Mouse (Mus musculus) kidney, adult 18-20 months (tissue): ENCODE measurements around the gene Vdr.
A peak's percentile ranks its signal among the peaks of the same experiment; 100 is the strongest.

Experiments used
- DNase-seq: peaks from one replicate; pipeline ENCODE4 v3.0.0; 2021

The Vdr gene

DNA sequence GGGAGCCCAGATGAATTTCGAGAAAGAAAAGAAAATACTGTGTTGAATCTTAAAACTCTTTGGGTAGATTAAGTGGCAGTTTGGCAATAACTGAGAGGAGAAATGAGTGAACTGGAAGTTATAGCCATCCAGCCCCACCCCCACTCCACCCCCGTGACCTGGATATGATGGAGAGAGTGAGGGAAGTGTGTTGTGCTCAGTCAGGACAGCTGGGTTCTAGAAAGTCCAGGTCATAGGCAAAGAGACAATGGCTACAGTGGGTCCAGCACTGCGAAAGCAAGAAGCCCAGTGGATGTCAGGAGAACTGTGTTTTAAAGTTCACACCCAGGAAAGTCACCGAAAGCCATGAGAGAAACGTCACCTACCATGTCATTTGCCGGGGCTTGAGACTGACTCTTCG, 8.8 kb upstream of the Vdr start:
- no peak for DNase-seq

GRCm38 (mm10) chr15:97917994-97918393, 7.6 kb upstream of the Vdr start:
- no peak for DNase-seq

DNA sequence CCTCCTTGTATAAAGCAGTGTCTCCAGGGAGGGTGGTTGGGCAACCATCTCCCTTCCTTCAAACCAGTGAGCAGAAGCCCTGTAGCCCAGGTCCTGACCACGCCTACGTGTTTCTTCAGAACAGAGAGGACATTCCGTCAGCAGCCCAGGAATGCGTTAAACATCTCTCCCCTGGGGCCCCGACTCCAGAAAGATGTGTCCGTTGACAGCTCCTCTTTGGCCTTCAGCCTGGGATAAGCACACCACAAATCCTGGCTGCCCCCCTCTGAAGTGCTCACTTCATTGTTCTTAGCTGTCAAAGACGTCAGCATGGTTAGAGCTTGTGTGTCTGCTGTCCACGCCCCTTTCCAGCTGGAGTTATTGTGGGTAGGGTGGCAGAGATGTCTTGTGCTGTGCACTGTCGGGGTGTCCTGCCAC, 3.9 kb upstream of the Vdr start:
- DNase-seq: no peak

DNA sequence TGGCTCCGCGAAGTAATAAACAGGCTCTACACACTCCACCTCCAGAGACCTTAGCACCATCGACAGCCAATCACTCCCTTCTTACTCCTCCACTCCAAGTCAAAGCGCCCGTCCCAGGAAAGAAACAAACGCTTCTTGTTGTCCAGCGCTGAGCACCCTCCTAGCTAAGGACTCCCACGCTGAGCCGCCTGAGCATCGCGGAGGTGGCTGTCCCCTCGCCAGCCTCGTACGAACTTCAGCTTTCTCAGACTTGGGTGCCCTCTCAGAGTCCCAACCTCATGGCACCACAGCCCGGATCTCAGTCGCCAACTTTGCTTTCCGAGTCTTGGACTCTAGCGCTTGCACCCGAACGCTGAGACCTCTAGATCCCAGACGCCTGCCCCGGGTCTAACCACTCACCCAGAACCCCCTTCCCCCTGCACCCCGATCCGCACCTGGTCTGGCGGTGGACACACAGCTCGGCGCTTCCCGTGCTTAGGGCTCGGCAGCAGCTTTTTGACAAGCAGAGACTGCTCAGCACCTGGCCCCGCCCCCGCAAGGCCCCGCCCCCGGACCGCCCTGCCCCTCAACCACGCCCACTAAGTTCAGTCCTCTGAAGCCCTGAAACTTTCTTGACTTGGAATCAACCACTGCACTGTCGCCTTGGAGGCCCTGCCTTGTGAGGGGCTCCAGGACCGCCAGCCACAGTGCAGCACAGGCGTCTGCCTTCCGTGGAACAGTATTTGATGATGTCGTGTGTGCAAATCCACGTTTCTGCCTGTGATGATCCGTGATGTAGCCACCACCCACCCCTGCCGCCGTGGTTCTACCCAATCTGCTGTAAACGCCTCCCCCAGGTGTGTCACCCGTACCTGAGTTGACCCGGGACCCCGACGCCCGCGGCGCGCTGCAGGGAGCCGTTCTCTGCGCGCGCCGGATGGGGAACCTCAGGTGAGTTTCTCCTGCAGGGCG, 2.4 kb downstream of the Vdr start:
- peak; percentile 83 for DNase-seq

DNA sequence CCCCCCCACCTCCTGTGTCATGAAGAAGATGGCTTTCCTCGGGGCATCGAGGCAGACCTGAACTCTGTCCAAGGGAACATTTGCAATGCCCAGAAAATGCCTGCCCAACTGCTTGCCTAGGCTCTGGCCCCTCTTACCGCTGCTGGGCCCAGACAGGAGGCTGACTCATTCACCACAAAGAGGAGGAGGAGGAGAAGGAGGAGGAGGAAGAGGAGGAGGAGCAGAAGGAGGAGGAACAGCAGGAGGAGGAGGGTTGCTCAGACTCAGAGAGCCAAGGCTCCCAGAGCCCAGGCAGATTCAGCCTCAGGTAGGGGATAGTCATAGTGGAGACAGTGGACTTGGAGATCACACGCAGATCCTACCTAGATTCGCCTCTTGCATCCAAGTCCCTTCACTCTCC, 3.2 kb downstream of the Vdr start:
- DNase-seq: peak; percentile 65

DNA sequence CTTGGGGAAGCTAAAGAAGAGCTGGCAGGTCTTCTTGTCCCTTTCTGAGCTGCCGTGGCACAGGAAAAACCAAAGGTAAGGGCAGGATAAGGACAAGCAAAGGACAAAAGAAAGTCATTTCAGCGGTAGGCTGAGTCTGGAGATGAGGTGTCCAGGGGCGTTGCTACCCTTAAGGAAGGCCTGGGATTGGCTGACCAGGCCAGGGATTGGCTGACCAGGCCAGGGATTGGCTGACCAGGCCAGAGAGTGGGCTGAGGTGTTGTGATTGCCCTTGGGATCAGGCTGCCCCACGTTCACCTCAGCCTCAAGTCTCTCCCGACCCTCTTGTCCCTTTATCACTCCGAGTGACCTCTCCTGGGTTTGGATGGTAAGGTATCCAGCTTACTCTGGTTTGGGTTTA, 5.1 kb downstream of the Vdr start:
- peak; percentile 61 for DNase-seq

- DNase-seq: no peak
Measured at GRCm38 (mm10) chr15:97904339-97904991, 6.0 kb downstream of the Vdr start.

DNA sequence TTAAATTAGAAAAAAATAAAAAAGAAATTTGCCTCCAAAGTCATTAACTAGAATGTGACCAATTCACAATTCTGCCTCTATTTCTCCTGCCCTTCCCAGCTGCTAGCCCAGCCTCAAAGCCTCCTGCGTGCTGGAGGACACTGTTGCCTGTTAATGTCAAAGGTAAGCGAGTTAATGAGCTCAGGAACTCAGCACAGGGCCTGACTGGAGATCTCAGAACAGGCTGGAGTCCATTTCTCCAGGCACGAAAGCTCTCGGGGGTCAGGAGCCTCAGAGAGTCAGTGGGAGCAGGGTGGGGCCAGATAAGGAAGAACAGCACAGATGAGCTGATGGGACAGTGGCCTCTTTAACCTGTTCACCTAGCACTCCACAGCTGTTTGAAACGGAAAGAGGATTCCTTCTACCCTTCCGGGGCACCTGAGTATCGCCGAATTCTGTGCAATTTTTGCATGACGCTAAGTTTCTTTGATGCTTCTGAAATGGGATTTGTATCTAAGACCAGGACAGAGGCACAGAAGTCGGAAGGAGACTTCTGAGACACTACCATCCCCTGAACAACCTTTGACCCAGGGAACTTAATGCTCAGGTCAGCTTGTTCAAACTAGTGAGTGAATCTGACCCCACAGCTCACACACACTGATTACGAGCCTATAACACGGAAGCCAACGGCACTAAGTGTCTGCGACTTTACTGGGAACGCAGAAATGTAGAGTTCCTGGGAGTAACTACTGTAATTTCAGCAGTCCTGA, 7.0 kb downstream of the Vdr start:
- no peak for DNase-seq

DNA sequence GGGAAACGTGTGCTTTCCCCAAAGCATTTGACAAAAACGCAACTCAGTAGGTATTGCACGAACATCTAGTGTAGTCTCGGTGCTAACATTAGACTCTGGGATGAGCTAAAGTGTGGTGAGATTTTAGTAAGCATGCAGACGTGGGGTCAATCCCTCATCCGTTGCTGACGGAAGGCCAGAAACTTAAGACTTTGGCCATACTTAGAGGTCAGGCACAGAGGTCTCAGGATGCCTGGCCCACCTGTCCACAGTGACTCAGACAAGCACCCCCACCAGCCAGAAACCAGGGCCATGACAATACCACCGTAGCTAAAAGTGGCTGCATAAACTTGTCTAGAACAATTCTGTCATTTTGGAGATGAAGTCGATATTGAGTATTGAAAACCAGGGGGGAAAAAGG, 9.4 kb downstream of the Vdr start:
- DNase-seq: no peak

GRCm38 (mm10) chr15:97900336-97900912, 10.0 kb downstream of the Vdr start:
- peak; percentile 66 for DNase-seq

- DNase-seq: peak; percentile 79
Measured at GRCm38 (mm10) chr15:97899714-97900113, 10.7 kb downstream of the Vdr start.

- no peak for DNase-seq
Measured at GRCm38 (mm10) chr15:97898791-97899190, 11.6 kb downstream of the Vdr start.

DNA sequence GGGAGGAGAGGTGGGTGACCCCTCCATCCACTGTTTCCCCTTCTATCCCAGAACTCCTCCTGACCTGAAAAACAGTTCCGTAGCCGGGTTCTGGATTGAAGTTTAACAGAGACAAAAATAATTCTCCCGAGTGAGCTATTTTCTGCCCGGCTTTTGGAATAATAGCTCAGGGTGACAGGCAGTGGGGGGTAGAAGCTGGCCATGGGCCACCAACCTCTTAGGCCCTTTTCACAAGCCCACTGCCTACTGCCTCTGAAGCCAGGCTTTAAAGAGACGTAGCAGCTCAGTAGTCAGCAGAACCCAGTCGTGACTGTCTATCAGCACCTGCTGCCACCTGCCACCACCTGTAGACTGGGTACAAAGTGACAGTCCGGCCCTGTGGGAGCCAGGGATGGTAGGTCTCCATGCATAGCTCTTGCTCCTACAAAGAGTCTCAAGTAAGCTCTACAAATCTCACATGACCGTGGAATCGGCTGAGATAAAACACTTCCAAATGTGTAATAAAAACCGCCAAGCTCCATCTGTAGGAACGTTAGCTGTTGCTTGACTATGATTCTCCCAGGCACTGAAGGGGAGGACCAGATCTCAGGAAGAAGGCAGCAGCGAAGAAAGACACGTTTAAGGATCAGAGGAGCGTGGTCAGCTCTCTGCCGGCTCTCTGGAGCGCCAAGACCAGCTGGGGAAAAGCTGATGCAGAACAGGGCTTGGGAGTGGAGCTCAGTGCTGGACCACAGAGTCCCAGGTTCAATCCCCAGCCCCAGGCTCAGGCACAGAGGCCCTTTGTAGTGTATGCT, 13.4 kb downstream of the Vdr start:
- DNase-seq: peak; percentile 77

DNA sequence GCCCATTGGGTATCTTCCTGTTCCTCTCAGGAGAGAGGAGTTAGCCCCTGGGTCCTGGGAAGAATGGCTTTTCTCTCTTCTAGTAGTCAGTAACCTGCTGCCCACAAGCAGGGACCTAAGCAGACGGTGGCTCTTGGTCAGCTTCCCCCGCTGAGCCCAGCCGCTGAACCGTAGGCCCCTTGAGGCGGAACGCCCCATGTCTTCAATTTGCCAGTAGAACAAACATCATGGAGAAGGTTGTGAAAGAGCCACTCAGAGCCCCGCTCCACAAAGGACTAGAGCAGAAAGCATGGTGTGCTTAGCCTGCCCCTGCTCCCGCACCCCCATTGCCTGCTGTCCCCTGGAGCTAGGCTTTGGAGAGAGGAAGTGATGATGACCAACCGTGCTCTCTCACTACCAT, 14.1 kb downstream of the Vdr start:
- no peak for DNase-seq

GRCm38 (mm10) chr15:97895847-97896246, 14.6 kb downstream of the Vdr start:
- DNase-seq: peak; percentile 64

GRCm38 (mm10) chr15:97892506-97892905, 17.9 kb downstream of the Vdr start:
- no peak for DNase-seq

DNA sequence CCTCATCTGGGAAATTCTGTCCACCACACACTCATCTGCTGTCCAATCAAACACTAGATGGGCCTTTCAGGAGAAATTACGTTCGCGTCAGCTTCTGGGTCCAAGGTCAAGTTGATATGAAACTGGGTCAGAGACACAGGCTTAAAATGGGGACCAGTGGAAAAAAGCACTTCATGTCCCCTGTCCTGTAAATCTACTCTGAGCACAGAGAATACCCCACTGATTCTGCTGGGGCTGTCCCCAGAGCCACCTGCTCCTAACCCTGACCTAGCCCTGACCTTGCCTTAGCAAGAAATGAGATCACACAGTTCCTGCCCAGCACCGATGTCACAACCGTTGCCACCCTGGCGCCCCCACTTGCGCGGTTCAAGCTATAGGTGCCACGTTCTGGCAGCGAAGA, 20.0 kb downstream of the Vdr start:
- DNase-seq: no peak

DNA sequence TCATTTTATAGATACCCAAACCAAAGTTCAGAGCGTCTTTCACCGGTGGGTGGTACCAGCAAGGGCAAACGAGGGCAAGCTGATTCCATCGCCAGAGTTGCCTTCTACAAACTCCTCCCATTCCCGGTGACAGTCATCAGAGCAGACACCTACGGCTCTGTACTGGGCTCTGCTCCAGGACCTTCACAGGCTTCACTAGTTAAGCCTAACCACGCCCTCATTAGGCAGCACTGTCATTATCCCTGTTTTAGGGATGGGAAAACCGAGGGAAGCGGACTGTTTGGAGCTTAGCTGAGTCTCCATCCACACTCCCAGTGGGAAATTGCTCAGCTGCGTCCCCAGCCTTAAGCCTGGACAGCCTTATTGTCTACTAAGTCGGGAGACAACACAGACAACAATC, 20.4 kb downstream of the Vdr start:
- DNase-seq: no peak

GRCm38 (mm10) chr15:97887541-97888016, 22.9 kb downstream of the Vdr start:
- no peak for DNase-seq

DNA sequence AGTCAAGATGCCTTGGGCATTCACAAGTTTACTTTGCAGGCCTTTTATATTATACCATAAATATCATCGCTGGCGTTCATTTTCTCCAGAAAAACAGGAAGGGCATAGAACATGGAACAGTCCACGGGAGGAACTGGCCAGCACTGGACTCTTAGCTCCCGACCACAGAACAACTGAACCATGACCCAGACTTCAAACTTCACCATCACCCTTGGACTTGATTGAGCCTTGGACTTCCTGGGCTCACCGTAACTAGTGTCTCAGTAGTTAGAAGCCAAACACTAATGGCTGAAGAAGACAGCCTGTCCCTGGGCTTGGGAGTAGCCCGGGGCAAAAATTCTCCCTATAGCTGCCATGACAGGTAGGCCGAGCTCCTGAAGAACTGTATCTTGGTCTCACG, 29.0 kb downstream of the Vdr start:
- DNase-seq: peak; percentile 58

DNA sequence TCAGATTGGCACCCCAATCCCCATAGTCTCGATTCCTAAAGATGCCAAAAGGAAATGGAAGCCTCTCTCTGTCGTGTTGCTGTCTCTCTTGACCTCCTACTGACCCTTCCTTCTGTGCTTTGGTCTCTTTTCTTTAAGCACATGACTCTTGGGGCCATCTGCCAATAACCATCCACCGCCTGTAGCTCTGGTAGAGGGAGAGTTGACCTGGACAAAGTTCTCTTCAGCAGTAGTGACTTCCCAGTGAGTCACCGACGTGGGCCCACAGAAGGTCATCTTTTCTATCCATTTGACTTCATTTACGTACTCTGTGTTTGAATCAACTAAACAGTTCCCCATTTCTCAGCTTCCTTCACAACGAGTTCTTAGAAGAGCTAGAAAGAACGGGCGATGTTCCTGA, 30.0 kb downstream of the Vdr start:
- DNase-seq: peak; percentile 65

DNA sequence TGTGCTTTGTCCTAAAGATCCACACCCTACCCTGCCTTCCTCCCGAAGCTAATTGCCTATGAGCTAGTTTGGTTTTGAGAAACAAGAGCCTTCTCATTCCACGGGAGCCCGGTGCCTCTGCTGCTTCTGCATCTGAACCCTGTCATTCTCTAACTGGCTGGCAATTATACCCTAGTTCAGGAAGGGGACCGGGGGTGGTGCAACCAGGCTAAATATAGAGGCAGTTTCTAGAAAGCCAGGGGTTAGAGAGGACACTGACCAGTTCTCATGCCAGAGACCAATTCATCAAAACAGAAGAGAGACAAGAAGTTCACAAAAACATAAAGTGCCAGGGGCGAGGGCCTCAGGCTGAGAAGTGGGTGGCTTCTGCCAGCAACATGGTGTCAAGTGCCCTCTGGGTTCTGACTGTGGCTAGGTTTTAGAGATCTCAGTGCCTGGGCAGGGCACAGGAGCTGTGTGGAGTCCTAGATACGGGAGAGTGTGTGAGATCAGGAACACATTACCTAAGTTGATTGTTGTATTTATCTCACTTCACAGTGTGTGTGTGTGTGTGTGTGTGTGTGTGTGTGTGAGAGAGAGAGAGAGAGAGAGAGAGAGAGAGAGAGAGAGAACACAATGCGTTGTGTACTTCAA, 31.6 kb downstream of the Vdr start:
- no peak for DNase-seq
